Mouse (Mus musculus) kidney, adult 2 months (tissue): ENCODE results near the gene Ssbp3.

Source experiments
- CTCF ChIP-seq: fragments of 200-500 bp; conservative IDR thresholded peaks from 2 replicates; pipeline ENCODE4 v1.5.1; 2011; ENCODE audit warnings: low read depth, mild to moderate bottlenecking, control low read depth, low read length, moderate library complexity, mixed read lengths; ENCODE audit not compliant: insufficient read depth, insufficient read length
- POLR2A ChIP-seq: fragments of 200-500 bp; IDR thresholded peaks from one replicate; pipeline ENCODE4 v1.6.1; 2011; ENCODE audit warnings: low read depth, low read length, control low read depth

DNA sequence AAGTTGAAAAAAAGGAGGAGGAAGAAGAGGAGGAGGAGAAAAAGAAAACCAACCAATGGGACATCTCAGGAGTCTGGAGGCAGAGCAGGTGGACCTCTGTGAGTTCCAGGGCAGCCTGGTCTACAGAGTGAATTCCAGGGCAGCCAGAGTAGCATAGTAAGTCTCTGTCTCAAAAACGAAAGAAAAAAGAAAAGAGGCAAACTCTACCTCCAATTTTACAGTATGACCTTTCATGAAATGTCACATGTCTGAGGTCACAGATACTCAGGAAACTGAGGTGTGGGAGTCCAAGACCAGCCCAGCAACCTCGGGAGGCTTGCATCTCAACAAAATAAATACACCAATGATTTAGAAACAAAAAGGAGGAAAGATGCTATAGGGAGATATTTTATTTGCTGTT lies 27.4 kb upstream of the Ssbp3 start:
- TF ChIP-seq CTCF = no peak
- no peak for TF ChIP-seq POLR2A
